Mouse (Mus musculus): ENCODE measurements around the gene Iqck.

DNA sequence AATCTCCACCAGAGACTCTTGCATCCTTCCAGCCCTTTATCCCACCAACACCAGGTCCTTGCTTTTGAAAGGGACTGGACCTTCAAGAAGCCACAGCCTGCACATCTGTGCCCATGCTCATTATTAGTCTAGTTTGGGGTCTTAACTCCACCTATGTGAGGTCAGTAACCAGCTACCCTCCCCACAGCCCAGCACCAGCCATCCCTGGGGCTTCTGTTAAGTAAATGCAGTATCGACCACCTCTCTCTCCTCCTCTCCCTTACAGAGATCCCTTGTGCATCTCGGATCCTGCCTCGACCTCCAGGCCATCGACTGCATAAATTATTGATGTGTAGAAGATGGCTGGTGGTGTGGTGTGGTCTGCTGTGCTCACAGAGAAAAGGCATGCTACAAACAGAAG lies 130.8 kb downstream of the Iqck start:
- no peak for TF ChIP-seq CTCF (IDR thresholded peaks at IDR 0.05; ENCODE audit: low read depth)
- no peak for TF ChIP-seq EP300 (optimal IDR thresholded peaks at IDR 0.05)

Measured in stomach, postnatal 0 days (tissue).